Mouse (Mus musculus): ENCODE measurements around the gene Gm3415.

- TF ChIP-seq POLR2A (IDR thresholded peaks at IDR 0.05; ENCODE audit: insufficient read length, low read depth): no peak
- TF ChIP-seq MAX (IDR thresholded peaks at IDR 0.05; ENCODE audit: low read depth): no peak
- TF ChIP-seq POLR2AphosphoS2 (IDR thresholded peaks at IDR 0.05; ENCODE audit: insufficient read length, low read depth): no peak
- TF ChIP-seq USF1 (IDR thresholded peaks at IDR 0.05; ENCODE audit: low read depth): no peak
Measured at GRCm38 (mm10) chr5:146584156-146584477, 28.2 kb downstream of the Gm3415 start.

Measured in myocyte (in vitro differentiated cells).